Mouse (Mus musculus): Measurements from ENCODE around the gene Rbl1. TPM values are rescaled to one million over a fixed set of nuclear protein-coding genes. Genes with fewer than 3 reads are reported as not detected.

The Rbl1 gene
- polyA plus RNA-seq (2012; rRNA removed) = 6.2 and 6.9 TPM in 2 replicates

DNA sequence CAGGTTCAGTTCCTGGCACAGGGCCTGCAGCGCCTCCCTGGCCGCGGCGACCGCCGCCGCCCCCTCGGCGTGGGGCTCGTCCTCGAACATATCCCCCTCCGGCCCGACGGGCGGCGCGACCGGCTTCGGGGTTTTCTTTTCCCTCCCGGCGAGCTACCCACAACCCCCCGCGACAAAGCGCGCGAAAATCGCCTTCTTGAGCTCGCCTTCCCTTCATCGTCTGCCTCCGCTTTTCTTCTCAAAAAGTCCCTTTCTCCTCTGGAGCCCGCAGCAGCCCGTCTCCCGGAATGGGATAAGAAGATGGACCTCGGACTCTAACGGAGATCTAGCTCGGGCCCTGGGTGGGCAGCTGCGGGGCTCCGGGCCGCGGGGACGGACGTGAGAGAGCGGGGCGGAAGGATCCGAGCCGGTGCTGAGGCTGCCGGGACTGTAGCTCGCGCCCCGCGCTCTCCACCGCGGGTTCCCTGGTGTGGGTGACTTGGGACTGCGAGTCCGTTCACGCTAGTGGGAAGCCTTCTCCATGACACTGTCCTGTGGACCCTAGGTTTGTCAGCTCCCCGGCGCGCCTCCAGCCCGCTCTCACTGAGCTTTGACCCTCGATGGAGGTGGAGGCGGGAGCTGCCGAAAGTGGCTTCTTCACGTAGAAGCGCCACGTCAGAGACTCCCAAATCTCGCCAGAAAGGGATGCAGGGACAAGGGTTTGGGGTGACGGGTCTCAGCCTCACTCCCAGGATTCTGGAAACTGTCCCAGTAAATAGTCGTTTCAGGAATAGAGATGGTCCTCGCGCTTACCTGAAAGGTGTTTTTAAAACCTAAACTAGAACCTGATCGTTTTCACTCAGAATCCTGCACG, at the start of gene Rbl1:
Gene Rbl1, minus strand, starts transcription at position 169 of the 853 bp plus-strand sequence.

GRCm38 (mm10) chr2:157135014-157135413, 69.3 kb downstream of the Rbl1 start, which contains the start of gene Samhd1:
Gene Samhd1 (minus strand): TSS chr2:157135265.

Other genes with a start within 250 kb of the Rbl1 start
- gene Ndrg3, start 212.5 kb downstream of the Rbl1 start, polyA plus RNA-seq (2012; rRNA removed) = 226 and 247 TPM in 2 replicates
- 8.2 and 9.5 TPM in 2 replicates for gene Dsn1, start 197.4 kb downstream of the Rbl1 start, polyA plus RNA-seq (2012; rRNA removed)
- gene Soga1, start 125.3 kb downstream of the Rbl1 start, polyA plus RNA-seq (2012; rRNA removed) = 16.8 and 20.8 TPM in 2 replicates
- gene Tldc2, start 117.5 kb downstream of the Rbl1 start, polyA plus RNA-seq (2012; rRNA removed) = 0.17 and 0.36 TPM in 2 replicates
- gene Samhd1, start 69.3 kb downstream of the Rbl1 start, polyA plus RNA-seq (2012; rRNA removed) = 16.5 and 17.1 TPM in 2 replicates
- 180 and 183 TPM in 2 replicates for gene Rpn2, start 74.5 kb upstream of the Rbl1 start, polyA plus RNA-seq (2012; rRNA removed)
- 0.32 and 0.36 TPM in 2 replicates for gene Mroh8, start 75.0 kb upstream of the Rbl1 start, polyA plus RNA-seq (2012; rRNA removed)
- gene Ghrh, start 143.0 kb upstream of the Rbl1 start, polyA plus RNA-seq (2012; rRNA removed) = 2.8 TPM in 2 replicates
- 108 and 111 TPM in 2 replicates for gene Manbal, start 163.1 kb upstream of the Rbl1 start, polyA plus RNA-seq (2012; rRNA removed)
- 66.7 and 74.1 TPM in 2 replicates for gene Src, start 213.9 kb upstream of the Rbl1 start, polyA plus RNA-seq (2012; rRNA removed)